Mouse (Mus musculus) c-Kit-positive CD71-negative TER-119-negative erythroid progenitor cells, embryonic 14.5 days (primary cell): ENCODE measurements at regions not wholly inside any gene's neighbourhood (a gene's known extent, or its start where the extent isn't known, plus 50 kb on each side); places are given as distances from the start of the nearest gene placed in this dataset.

Experiments used
- DNase-seq: peaks from one replicate; pipeline ENCODE4 v3.0.0-alpha.2; 2013; ENCODE audit warnings: low read depth

- DNase-seq: no peak
Observed at GRCm38 (mm10) chr3:149068821-149069220, 78.5 kb upstream of the Adgrl2 start.

GRCm38 (mm10) chr3:149067758-149068157 is 77.4 kb upstream of the Adgrl2 start:
- no peak for DNase-seq

- no peak for DNase-seq
Observed at GRCm38 (mm10) chr3:149055077-149055476, 64.7 kb upstream of the Adgrl2 start.

GRCm38 (mm10) chr3:149052295-149052902 is 62.0 kb upstream of the Adgrl2 start:
- DNase-seq: peak; percentile 26

GRCm38 (mm10) chr3:149045343-149045742 is 55.0 kb upstream of the Adgrl2 start:
- DNase-seq: no peak

GRCm38 (mm10) chr3:149043901-149044300 is 53.5 kb upstream of the Adgrl2 start:
- no peak for DNase-seq

- no peak for DNase-seq
Observed at GRCm38 (mm10) chr3:149042527-149042926, 52.2 kb upstream of the Adgrl2 start.

- no peak for DNase-seq
Observed at GRCm38 (mm10) chr3:149041188-149041587, 50.8 kb upstream of the Adgrl2 start.
